Mouse (Mus musculus): ENCODE data around the gene Pdzd8. TPM values are rescaled to one million over a fixed set of nuclear protein-coding genes. Genes with fewer than 3 reads are reported as not detected.

The Pdzd8 gene
- polyA plus RNA-seq, 1 experiment: 35.1 TPM

DNA sequence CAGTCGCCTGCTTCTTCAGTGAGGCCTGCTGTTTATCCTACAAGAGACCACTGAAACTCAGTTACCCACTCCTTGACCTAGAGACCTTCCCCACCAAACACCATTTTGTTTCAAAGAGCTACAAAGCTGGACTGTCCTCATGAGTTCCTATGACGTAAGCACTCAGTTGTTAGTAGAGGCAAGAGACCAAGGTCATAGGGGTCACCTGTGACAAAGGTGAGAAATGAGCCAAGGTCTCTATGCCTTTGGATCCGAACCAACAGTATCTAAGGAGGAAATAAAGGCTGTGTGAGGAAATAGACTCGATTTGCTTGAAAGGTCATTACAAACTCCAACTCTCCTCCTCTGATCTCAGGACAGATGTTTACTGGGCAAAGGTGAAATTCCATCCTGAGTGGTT lies 25.4 kb upstream of the Pdzd8 start:
- Histone ChIP-seq H3K9me3 (replicated peaks; ENCODE audit: control insufficient read depth, insufficient read depth, low read length, poor library complexity, severe bottlenecking) (no peaks in the 10 kb centered on the region), H3K27me3 (ENCODE audit: control insufficient read depth, insufficient read depth, low read length, poor library complexity, severe bottlenecking) (no peaks in the 10 kb centered on the region), H3K36me3 (ENCODE audit: control insufficient read depth, insufficient read depth, low read length, poor library complexity, severe bottlenecking) (no peaks in the 10 kb centered on the region), H3K4me1 (ENCODE audit: control insufficient read depth, insufficient read depth, low read length) (no peaks in the 10 kb centered on the region), H3K9ac (ENCODE audit: low read depth, poor library complexity, severe bottlenecking) (no peak overlapping the region), H3K4me3 (ENCODE audit: low read depth, low read length) (no peak overlapping the region), H3K27ac (ENCODE audit: insufficient read depth, low read length) (no peak overlapping the region)
- TF ChIP-seq EP300 (IDR thresholded peaks at IDR 0.05; ENCODE audit: insufficient read depth, low read depth, low read length) (no peak), CTCF (IDR thresholded peaks at IDR 0.05; ENCODE audit: low read depth, low read length) (no peak), POLR2A (IDR thresholded peaks at IDR 0.05; ENCODE audit: insufficient read depth, low read length) (no peak)

DNA sequence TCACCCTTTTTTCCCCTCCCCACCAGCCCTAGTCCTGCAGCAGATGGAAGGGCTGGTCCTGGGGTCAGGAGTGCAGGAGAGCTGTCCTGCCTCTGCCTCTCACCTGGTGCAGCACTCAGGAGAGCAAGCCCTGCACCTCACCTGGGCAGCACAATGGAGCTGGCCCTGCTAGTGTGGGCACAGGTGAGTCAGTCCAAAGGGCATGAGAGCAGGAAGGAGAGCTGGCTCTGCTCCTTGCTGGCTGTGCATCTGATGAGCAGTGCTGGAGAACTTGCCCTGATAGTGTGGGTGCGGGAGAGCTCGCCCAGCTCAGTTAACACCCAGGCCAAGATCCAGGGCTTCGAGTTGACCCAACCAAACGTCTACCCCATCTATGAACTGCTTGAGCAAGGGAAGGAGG lies 22.3 kb upstream of the Pdzd8 start:
- no peak overlapping the region for H3K27ac ChIP-seq (ENCODE audit: insufficient read depth, low read length)
- no peak overlapping the region for H3K9ac ChIP-seq (ENCODE audit: low read depth, poor library complexity, severe bottlenecking)
- no peak for TF ChIP-seq POLR2A (IDR thresholded peaks at IDR 0.05; ENCODE audit: insufficient read depth, low read length)
- no peak for TF ChIP-seq EP300 (IDR thresholded peaks at IDR 0.05; ENCODE audit: insufficient read depth, low read depth, low read length)
- no peak for TF ChIP-seq CTCF (IDR thresholded peaks at IDR 0.05; ENCODE audit: low read depth, low read length)
- no peaks in the 10 kb centered on the region for H3K4me1 ChIP-seq (ENCODE audit: control insufficient read depth, insufficient read depth, low read length)
- H3K9me3 ChIP-seq (replicated peaks; ENCODE audit: control insufficient read depth, insufficient read depth, low read length, poor library complexity, severe bottlenecking): no peaks in the 10 kb centered on the region
- H3K36me3 ChIP-seq (ENCODE audit: control insufficient read depth, insufficient read depth, low read length, poor library complexity, severe bottlenecking): no peaks in the 10 kb centered on the region
- no peaks in the 10 kb centered on the region for H3K27me3 ChIP-seq (ENCODE audit: control insufficient read depth, insufficient read depth, low read length, poor library complexity, severe bottlenecking)
- no peak overlapping the region for H3K4me3 ChIP-seq (ENCODE audit: low read depth, low read length)

DNA sequence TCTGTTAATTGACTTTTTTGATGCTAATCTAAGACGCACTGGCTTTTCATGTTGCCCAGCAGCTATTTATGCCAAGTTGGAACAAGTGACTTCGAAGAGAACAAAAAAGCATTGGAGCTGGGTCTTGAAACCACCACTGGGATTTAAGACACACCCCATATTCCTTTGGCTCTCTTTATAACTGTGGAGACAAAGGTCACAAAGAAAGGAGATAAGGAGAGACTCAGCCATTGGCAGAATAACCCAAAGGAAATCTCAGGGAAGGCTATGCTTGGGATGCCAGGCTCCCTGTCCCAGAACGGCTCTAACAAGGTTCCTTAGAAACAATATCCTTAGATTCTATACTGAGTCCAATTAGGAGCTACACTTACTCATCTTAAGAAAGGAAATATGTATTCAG lies 21.1 kb upstream of the Pdzd8 start:
- H3K27me3 ChIP-seq (ENCODE audit: control insufficient read depth, insufficient read depth, low read length, poor library complexity, severe bottlenecking): no peaks in the 10 kb centered on the region

DNA sequence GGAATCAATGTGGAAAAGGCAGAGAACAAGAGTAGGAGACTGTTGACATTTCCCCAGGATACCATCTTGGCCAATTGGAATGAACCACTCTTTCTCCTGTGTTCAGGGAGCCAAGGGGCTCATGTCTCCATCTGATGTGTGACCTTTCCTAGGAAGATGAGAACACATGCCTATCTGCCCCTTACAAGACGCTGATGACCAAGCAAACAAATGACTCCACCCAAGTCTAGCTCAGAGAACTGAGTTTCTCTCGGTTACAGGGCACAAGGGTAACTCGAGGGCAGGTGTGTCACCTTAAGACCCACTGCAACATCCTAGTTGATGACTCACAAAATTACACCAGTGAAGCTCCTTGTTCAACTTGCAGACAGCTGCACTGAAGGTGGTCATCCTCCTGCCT lies 18.1 kb upstream of the Pdzd8 start:
- Histone ChIP-seq H3K36me3 (ENCODE audit: control insufficient read depth, insufficient read depth, low read length, poor library complexity, severe bottlenecking) (no peaks in the 10 kb centered on the region), H3K4me1 (ENCODE audit: control insufficient read depth, insufficient read depth, low read length) (no peaks in the 10 kb centered on the region), H3K27ac (ENCODE audit: insufficient read depth, low read length) (no peak overlapping the region), H3K4me3 (ENCODE audit: low read depth, low read length) (no peak overlapping the region), H3K27me3 (ENCODE audit: control insufficient read depth, insufficient read depth, low read length, poor library complexity, severe bottlenecking) (no peaks in the 10 kb centered on the region; the same call in 1 of the 2 replicates), H3K9me3 (replicated peaks; ENCODE audit: control insufficient read depth, insufficient read depth, low read length, poor library complexity, severe bottlenecking) (no peaks in the 10 kb centered on the region), H3K9ac (ENCODE audit: low read depth, poor library complexity, severe bottlenecking) (no peak overlapping the region)
- TF ChIP-seq EP300 (IDR thresholded peaks at IDR 0.05; ENCODE audit: insufficient read depth, low read depth, low read length) (no peak), POLR2A (IDR thresholded peaks at IDR 0.05; ENCODE audit: insufficient read depth, low read length) (no peak), CTCF (IDR thresholded peaks at IDR 0.05; ENCODE audit: low read depth, low read length) (no peak)

More for the DNA sequence above, 21.1 kb upstream of the Pdzd8 start:
- no peak for TF ChIP-seq EP300 (IDR thresholded peaks at IDR 0.05; ENCODE audit: insufficient read depth, low read depth, low read length)
- H3K36me3 ChIP-seq (ENCODE audit: control insufficient read depth, insufficient read depth, low read length, poor library complexity, severe bottlenecking): no peaks in the 10 kb centered on the region
- H3K9ac ChIP-seq (ENCODE audit: low read depth, poor library complexity, severe bottlenecking): no peak overlapping the region
- H3K27ac ChIP-seq (ENCODE audit: insufficient read depth, low read length): no peak overlapping the region
- no peak overlapping the region for H3K4me3 ChIP-seq (ENCODE audit: low read depth, low read length)
- H3K9me3 ChIP-seq (replicated peaks; ENCODE audit: control insufficient read depth, insufficient read depth, low read length, poor library complexity, severe bottlenecking): no peaks in the 10 kb centered on the region
- no peaks in the 10 kb centered on the region for H3K4me1 ChIP-seq (ENCODE audit: control insufficient read depth, insufficient read depth, low read length)

DNA sequence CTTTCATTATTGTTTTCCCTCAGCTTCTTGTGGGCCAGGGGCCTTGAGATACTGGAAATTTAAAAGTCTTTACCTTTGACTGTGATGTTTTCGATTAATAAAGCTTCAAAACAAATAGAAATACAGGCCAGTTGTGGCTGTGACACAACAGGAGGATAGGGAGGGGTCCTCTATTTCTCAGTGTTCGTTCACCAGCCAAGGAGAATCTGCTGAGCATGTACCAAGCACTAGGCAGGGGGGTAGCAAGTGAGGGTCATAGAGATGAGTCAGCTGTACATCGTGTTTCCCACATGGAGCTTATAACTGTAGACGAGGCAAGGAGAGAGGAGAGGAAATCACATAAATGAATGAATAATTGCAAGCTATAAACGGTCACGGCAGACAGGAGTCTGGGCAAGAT lies 17.1 kb upstream of the Pdzd8 start:
- no peaks in the 10 kb centered on the region; the same call in 1 of the 2 replicates for H3K27me3 ChIP-seq (ENCODE audit: control insufficient read depth, insufficient read depth, low read length, poor library complexity, severe bottlenecking)
- H3K36me3 ChIP-seq (ENCODE audit: control insufficient read depth, insufficient read depth, low read length, poor library complexity, severe bottlenecking): no peaks in the 10 kb centered on the region
- no peak for TF ChIP-seq POLR2A (IDR thresholded peaks at IDR 0.05; ENCODE audit: insufficient read depth, low read length)
- TF ChIP-seq EP300 (IDR thresholded peaks at IDR 0.05; ENCODE audit: insufficient read depth, low read depth, low read length): no peak
- no peak for TF ChIP-seq CTCF (IDR thresholded peaks at IDR 0.05; ENCODE audit: low read depth, low read length)
- H3K4me1 ChIP-seq (ENCODE audit: control insufficient read depth, insufficient read depth, low read length): no peaks in the 10 kb centered on the region
- no peaks in the 10 kb centered on the region for H3K9me3 ChIP-seq (replicated peaks; ENCODE audit: control insufficient read depth, insufficient read depth, low read length, poor library complexity, severe bottlenecking)
- H3K27ac ChIP-seq (ENCODE audit: insufficient read depth, low read length): no peak overlapping the region
- H3K9ac ChIP-seq (ENCODE audit: low read depth, poor library complexity, severe bottlenecking): no peak overlapping the region
- no peak overlapping the region for H3K4me3 ChIP-seq (ENCODE audit: low read depth, low read length)

DNA sequence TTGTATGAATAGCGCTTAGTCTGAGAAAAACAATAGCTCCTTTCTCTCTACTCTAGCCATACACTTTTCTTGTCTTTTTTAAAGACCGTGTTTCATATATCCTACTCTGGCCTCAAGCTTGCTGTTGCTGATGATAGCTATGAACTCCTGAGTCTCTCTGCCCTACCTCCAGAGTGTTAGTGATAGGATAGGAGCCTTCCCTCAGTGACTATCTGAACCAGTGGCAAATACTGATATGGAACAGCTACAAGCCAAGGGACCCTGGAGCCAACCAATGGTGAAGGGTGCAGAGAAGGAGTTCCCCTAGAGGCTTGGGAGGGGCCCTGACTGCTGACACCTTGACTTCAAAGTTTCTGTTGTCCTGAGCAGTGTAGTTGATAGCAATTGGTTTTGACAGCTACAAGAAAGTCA lies 14.9 kb upstream of the Pdzd8 start:
- no peak overlapping the region for H3K4me3 ChIP-seq (ENCODE audit: low read depth, low read length)
- H3K36me3 ChIP-seq (ENCODE audit: control insufficient read depth, insufficient read depth, low read length, poor library complexity, severe bottlenecking): no peaks in the 10 kb centered on the region
- H3K9ac ChIP-seq (ENCODE audit: low read depth, poor library complexity, severe bottlenecking): no peak overlapping the region
- no peaks in the 10 kb centered on the region for H3K4me1 ChIP-seq (ENCODE audit: control insufficient read depth, insufficient read depth, low read length)
- no peak overlapping the region for H3K27ac ChIP-seq (ENCODE audit: insufficient read depth, low read length)
- no peaks in the 10 kb centered on the region; the same call in 1 of the 2 replicates for H3K27me3 ChIP-seq (ENCODE audit: control insufficient read depth, insufficient read depth, low read length, poor library complexity, severe bottlenecking)
- no peaks in the 10 kb centered on the region for H3K9me3 ChIP-seq (replicated peaks; ENCODE audit: control insufficient read depth, insufficient read depth, low read length, poor library complexity, severe bottlenecking)
- TF ChIP-seq POLR2A (IDR thresholded peaks at IDR 0.05; ENCODE audit: insufficient read depth, low read length) (no peak), EP300 (IDR thresholded peaks at IDR 0.05; ENCODE audit: insufficient read depth, low read depth, low read length) (no peak)
